Mouse (Mus musculus): ENCODE data around the gene Gm428.
"Not testable (repeated sequence)": the region's sequence is repeated elsewhere in the genome, so short reads cannot be mapped to it uniquely, and the experiment has no call there.

Gene Gm428

GRCm38 (mm10) chr4:73683216-73683615, at the start of gene Gm428:
Gene Gm428, plus strand, starts transcription at chr4:73683516.
- not testable (repeated sequence) for DNase-seq (ENCODE audit: low read depth)

DNA sequence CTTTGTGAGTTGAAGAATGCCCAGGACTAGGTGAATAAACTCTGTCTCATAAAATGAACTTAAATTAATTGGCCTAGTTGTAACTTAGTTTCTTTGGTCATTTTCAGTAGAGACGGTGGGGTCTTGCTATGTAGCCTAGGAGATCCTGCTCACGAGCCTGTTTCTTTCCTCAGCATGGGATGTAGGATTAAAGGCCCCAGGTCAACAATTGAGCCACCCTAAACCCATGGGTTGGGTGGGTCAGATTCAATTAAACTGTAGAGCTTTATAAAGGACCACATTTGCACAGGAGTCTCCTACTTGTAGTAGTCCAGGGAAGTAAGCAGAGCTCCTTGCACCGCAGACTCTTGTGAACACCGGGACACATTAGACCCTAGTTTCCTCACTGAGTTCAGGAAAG, 45.5 kb upstream of the Gm428 start, which contains the start of gene Gm11236:
Gene Gm11236 (plus strand): TSS at position 301 of the 400 bp plus-strand sequence.
- not testable (repeated sequence) for DNase-seq (ENCODE audit: low read depth)

GRCm38 (mm10) chr4:73661864-73662263, 21.5 kb upstream of the Gm428 start:
- DNase-seq (ENCODE audit: low read depth) = not testable (repeated sequence)

GRCm38 (mm10) chr4:73668054-73668453, 15.3 kb upstream of the Gm428 start, which contains the start of gene Gm11239:
Gene Gm11239, plus strand, starts transcription at chr4:73668354.
- DNase-seq (ENCODE audit: low read depth) = not testable (repeated sequence)

DNA sequence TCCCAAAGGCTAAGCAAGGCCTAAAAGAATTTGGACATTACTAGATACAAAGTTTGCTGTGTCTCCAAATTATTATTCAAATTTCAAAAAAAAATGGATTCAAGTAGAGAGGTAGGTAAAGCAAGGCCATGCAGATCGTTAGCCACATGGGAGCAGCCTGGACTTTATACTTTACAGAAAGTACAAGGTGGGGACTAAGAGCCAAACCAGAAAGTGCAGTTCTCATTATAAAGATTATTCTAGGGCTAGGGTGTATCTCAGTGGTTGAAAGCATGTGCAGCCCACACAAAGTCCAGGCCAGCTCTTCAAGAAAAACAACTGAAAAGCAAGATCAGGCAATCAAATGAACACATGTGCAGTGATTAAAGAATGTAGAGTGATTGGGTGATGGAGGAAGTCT, 35.4 kb downstream of the Gm428 start:
- DNase-seq (ENCODE audit: low read depth) = no peak

GRCm38 (mm10) chr4:73719819-73720218, 36.5 kb downstream of the Gm428 start:
- DNase-seq (ENCODE audit: low read depth) = no peak
